Mouse (Mus musculus): Measurements from ENCODE around the gene Ccdc92b. TPM values are rescaled to one million over a fixed set of nuclear protein-coding genes. Genes with fewer than 3 reads are reported as not detected.

The Ccdc92b gene
- 2.5 TPM for polyA plus RNA-seq (2015; fragmentation: Illumina TruSeq; extraction: RNeasy Lipid Tissue Mini Kit (QIAGEN cat#74804); ENCODE audit: insufficient read depth, low replicate concordance)

GRCm38 (mm10) chr11:74619201-74619955 is at the start of gene Ccdc92b:
TSS of gene Ccdc92b (plus strand) at chr11:74619605.

DNA sequence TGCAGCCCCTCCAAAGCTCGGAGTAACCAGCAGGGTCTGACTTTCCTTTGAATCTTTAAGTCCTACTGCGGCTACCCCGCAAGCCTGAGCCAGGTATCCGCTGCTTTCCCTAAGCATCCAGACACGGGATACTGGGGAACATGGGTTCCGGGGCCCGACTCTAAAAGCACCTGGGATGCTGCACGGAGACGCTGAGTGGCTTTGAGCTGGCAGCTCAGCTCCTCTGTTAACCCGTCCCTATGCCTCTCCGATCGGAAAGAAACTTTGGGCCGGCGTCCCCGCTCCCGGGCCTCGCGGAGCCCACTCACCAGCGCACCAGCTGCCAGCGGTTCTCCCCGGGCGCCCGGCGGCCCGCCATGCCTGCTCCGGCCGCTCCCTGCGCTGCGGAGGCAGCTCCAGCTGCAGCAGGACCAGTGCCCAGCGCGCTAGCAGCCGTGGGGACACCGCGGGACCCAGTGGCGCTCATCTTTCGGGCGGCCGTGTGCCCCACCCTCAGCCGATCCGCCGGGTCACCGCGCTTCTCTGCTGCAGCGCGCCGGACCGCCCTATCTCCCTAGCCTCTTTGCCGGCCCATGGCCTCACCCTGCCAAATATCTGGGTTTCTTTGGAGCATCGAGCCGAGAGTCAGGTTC is 8.7 kb upstream of the Ccdc92b start, which contains the start of gene Rap1gap2:
Gene Rap1gap2 (minus strand): TSS at position 371 of the 632 bp plus-strand sequence.

GRCm38 (mm10) chr11:74649095-74649646 is 29.8 kb downstream of the Ccdc92b start, which contains the start of gene Cluh:
TSS of gene Cluh (plus strand) at chr11:74649495.

Other genes with a start within 250 kb of the Ccdc92b start
- 13.5 TPM for gene Rap1gap2, start 8.7 kb upstream of the Ccdc92b start, polyA plus RNA-seq (2015; fragmentation: Illumina TruSeq; extraction: RNeasy Lipid Tissue Mini Kit (QIAGEN cat#74804); ENCODE audit: insufficient read depth, low replicate concordance)
- gene Cluh, start 29.9 kb downstream of the Ccdc92b start, polyA plus RNA-seq (2015; fragmentation: Illumina TruSeq; extraction: RNeasy Lipid Tissue Mini Kit (QIAGEN cat#74804); ENCODE audit: insufficient read depth, low replicate concordance): 14.8 TPM
- 187 TPM for gene Pafah1b1, start 105.1 kb downstream of the Ccdc92b start, polyA plus RNA-seq (2015; fragmentation: Illumina TruSeq; extraction: RNeasy Lipid Tissue Mini Kit (QIAGEN cat#74804); ENCODE audit: insufficient read depth, low replicate concordance)
- gene Mettl16, start 151.2 kb downstream of the Ccdc92b start, polyA plus RNA-seq (2015; fragmentation: Illumina TruSeq; extraction: RNeasy Lipid Tissue Mini Kit (QIAGEN cat#74804); ENCODE audit: insufficient read depth, low replicate concordance): 25.5 TPM
- 9.4 TPM for gene Mnt, start 211.3 kb downstream of the Ccdc92b start, polyA plus RNA-seq (2015; fragmentation: Illumina TruSeq; extraction: RNeasy Lipid Tissue Mini Kit (QIAGEN cat#74804); ENCODE audit: insufficient read depth, low replicate concordance)

Measured in spleen, adult 10 weeks (tissue).